Mouse (Mus musculus) midbrain, postnatal 0 days (tissue): ENCODE measurements around the gene Rnf166. TPM values are rescaled to one million over a fixed set of nuclear protein-coding genes. Genes with fewer than 3 reads are reported as not detected.
A peak's percentile ranks its signal among the peaks of the same experiment; 100 is the strongest.

ENCODE experiments used
- ATAC-seq: fragments of 200-750 bp; cut with Nextera tagmentation; 2 replicates; pipeline ENCODE4 v1.8.0; 2017; ENCODE audit warnings: moderate number of reproducible peaks, mild to moderate bottlenecking, moderate TSS enrichment, moderate library complexity; ENCODE audit not compliant: low FRiP score
- DNase-seq: peaks from one replicate; pipeline ENCODE4 v3.0.0-alpha.2; 2015; ENCODE audit warnings: low spot score
- H3K27ac ChIP-seq: fragments of 300-500 bp; sonication (generic); 2 replicates; pipeline ENCODE4 v1.5.1; 2014; ENCODE audit warnings: low read depth, mild to moderate bottlenecking, low read length, mixed read lengths
- H3K27me3 ChIP-seq: fragments of 300-500 bp; sonication (generic); 2 replicates; pipeline ENCODE4 v1.6.1; 2014; ENCODE audit warnings: low read length, control low read depth, mixed read lengths; ENCODE audit not compliant: insufficient read depth
- H3K36me3 ChIP-seq: fragments of 300-500 bp; sonication (generic); 2 replicates; pipeline ENCODE4 v1.6.1; 2014; ENCODE audit warnings: low read length, control low read depth, mixed read lengths; ENCODE audit not compliant: insufficient read depth
- H3K4me1 ChIP-seq: fragments of 300-500 bp; sonication (generic); 2 replicates; pipeline ENCODE4 v1.6.1; 2014; ENCODE audit warnings: mild to moderate bottlenecking, control low read depth, antibody characterized with exemption, low read length, mixed read lengths; ENCODE audit not compliant: insufficient read depth
- H3K4me2 ChIP-seq: fragments of 300-500 bp; sonication (generic); 2 replicates; pipeline ENCODE4 v1.6.1; 2014; ENCODE audit warnings: low read depth, mild to moderate bottlenecking, low read length, mixed read lengths; ENCODE audit not compliant: poor library complexity, severe bottlenecking
- H3K4me3 ChIP-seq: fragments of 300-500 bp; sonication (generic); 2 replicates; pipeline ENCODE4 v1.5.1; 2014; ENCODE audit warnings: low read depth, mild to moderate bottlenecking, low read length, moderate library complexity
- H3K9ac ChIP-seq: fragments of 300-500 bp; sonication (generic); replicated peaks from 2 replicates; pipeline ENCODE4 v1.6.1; 2014; ENCODE audit warnings: mild to moderate bottlenecking, low read length, moderate library complexity, mixed read lengths; ENCODE audit not compliant: poor library complexity, severe bottlenecking
- H3K9me3 ChIP-seq: fragments of 300-500 bp; sonication (generic); 2 replicates; pipeline ENCODE4 v1.6.1; 2016; ENCODE audit warnings: low read length, control low read depth
- CTCF ChIP-seq: IDR thresholded peaks from 2 replicates; pipeline ENCODE4 v1.5.1; 2016; ENCODE audit warnings: antibody characterized with exemption, mild to moderate bottlenecking
- WGBS: fragments of 180-500 bp; shearing (Covaris S2); extraction: QIAGEN DNeasy Blood & Tissue Kit; methylation state at CpG from one replicate; pipeline ENCODE4 v1.1.7; 2014; 5-methylcytosine and 5-hydroxymethylcytosine counted together
- polyA plus RNA-seq: library from polyadenylated mRNA; unstranded; fragments of >200 nt; fragmentation: Nextera tagmentation; extraction: Ambion mirVana; gene quantifications from 2 replicates; pipeline ENCODE4 v1.2.1, GENCODE M21; 2015
- total RNA-seq: library from RNA; depleted of rRNA; stranded (reverse); fragments of >200 nt; gene quantifications from 2 replicates; pipeline ENCODE4 v1.2.3, GENCODE M21; 2014

Rnf166 gene
- total and polyA plus RNA-seq, 2 experiments from 2014 or later: 25.1 to 26.4 TPM

GRCm38 (mm10) chr8:122474951-122475560 is 808 bp downstream of the Rnf166 start:
- peaks cover 14% of the 10 kb centered on the region for H3K4me1 ChIP-seq
- H3K36me3 ChIP-seq: peaks cover 43% of the 10 kb centered on the region
- H3K4me2 ChIP-seq: peak overlapping the region; percentile 98
- peak overlapping the region; percentile 77; the same call in 1 of the 2 replicates for H3K27ac ChIP-seq
- H3K9ac ChIP-seq: peak overlapping the region; percentile 84
- WGBS: 17% methylated on average over 16 of the region's 16 CpGs
- no peaks in the 10 kb centered on the region for H3K9me3 ChIP-seq
- H3K4me3 ChIP-seq: peak overlapping the region; percentile 99
- ATAC-seq: no peak
- no peaks in the 10 kb centered on the region for H3K27me3 ChIP-seq
- peak; percentile 24 for DNase-seq
- TF ChIP-seq CTCF: no peak

- H3K4me1 ChIP-seq: peaks cover 14% of the 10 kb centered on the region
- no peak for TF ChIP-seq CTCF
- DNase-seq: no peak
- no peak overlapping the region for H3K9ac ChIP-seq
- peaks cover 42% of the 10 kb centered on the region for H3K36me3 ChIP-seq
- 94% methylated on average over 8 of the region's 8 CpGs for WGBS
- H3K9me3 ChIP-seq: no peaks in the 10 kb centered on the region
- H3K27me3 ChIP-seq: no peaks in the 10 kb centered on the region
- H3K4me2 ChIP-seq: no peak overlapping the region
- ATAC-seq: no peak
- no peak overlapping the region for H3K4me3 ChIP-seq
- H3K27ac ChIP-seq: no peak overlapping the region
Observed at GRCm38 (mm10) chr8:122473911-122474421, 1.9 kb downstream of the Rnf166 start.

- no peak for ATAC-seq
- Histone ChIP-seq H3K27me3 (no peaks in the 10 kb centered on the region), H3K9me3 (no peaks in the 10 kb centered on the region), H3K27ac (no peak overlapping the region), H3K4me3 (no peak overlapping the region), H3K36me3 (peaks cover 53% of the 10 kb centered on the region), H3K4me1 (peaks cover 7% of the 10 kb centered on the region), H3K9ac (no peak overlapping the region), H3K4me2 (no peak overlapping the region)
- no peak for TF ChIP-seq CTCF
- 85% methylated on average over 5 of the region's 5 CpGs for WGBS
- no peak for DNase-seq
Observed at GRCm38 (mm10) chr8:122470691-122471090, 5.2 kb downstream of the Rnf166 start.

GRCm38 (mm10) chr8:122469965-122470364 is 5.9 kb downstream of the Rnf166 start:
- ATAC-seq: no peak
- H3K4me3 ChIP-seq: no peak overlapping the region
- no peaks in the 10 kb centered on the region for H3K9me3 ChIP-seq
- no peak for DNase-seq
- no peaks in the 10 kb centered on the region for H3K27me3 ChIP-seq
- 90% methylated on average over 10 of the region's 10 CpGs for WGBS
- peaks cover 6% of the 10 kb centered on the region for H3K4me1 ChIP-seq
- TF ChIP-seq CTCF: no peak
- H3K4me2 ChIP-seq: no peak overlapping the region
- H3K36me3 ChIP-seq: peaks cover 60% of the 10 kb centered on the region
- H3K27ac ChIP-seq: no peak overlapping the region
- H3K9ac ChIP-seq: no peak overlapping the region

- Histone ChIP-seq H3K27ac (no peak overlapping the region), H3K4me3 (no peak overlapping the region), H3K4me1 (0 out of 2 replicates have a peak, but pooled peaks cover under 1% of the 10 kb centered on the region), H3K9ac (no peak overlapping the region), H3K36me3 (peaks cover 60% of the 10 kb centered on the region), H3K27me3 (no peaks in the 10 kb centered on the region), H3K4me2 (no peak overlapping the region), H3K9me3 (no peaks in the 10 kb centered on the region)
- WGBS: 88% methylated on average over 6 of the region's 6 CpGs
- no peak for TF ChIP-seq CTCF
- DNase-seq: no peak
- ATAC-seq: no peak
Observed at GRCm38 (mm10) chr8:122469407-122469806, 6.5 kb downstream of the Rnf166 start.

GRCm38 (mm10) chr8:122467816-122468215 is 8.0 kb downstream of the Rnf166 start:
- Histone ChIP-seq H3K9me3 (no peaks in the 10 kb centered on the region), H3K27ac (no peak overlapping the region), H3K4me3 (no peak overlapping the region), H3K36me3 (peaks cover 53% of the 10 kb centered on the region), H3K27me3 (no peaks in the 10 kb centered on the region), H3K9ac (no peak overlapping the region), H3K4me2 (no peak overlapping the region), H3K4me1 (no peaks in the 10 kb centered on the region)
- TF ChIP-seq CTCF: no peak
- ATAC-seq (no peak), DNase-seq (no peak)
- 93% methylated on average over 13 of the region's 13 CpGs for WGBS
